Mouse (Mus musculus) heart, postnatal 36 days (tissue): Measurements from ENCODE around the gene Rfesd. TPM values are rescaled to one million over a fixed set of nuclear protein-coding genes. Genes with fewer than 3 reads are reported as not detected.

Source experiments
- DNase-seq, 2 experiments: peaks; one replicate each; pipeline ENCODE4 v3.0.0; 2021 to 2022
- intact Hi-C: fragments of 180-260 bp; cut with DNase I; formaldehyde crosslinking; loops from one replicate; pipeline ENCODE4 v1.15.1; 2025
- total RNA-seq, 2 experiments: library from RNA; stranded (reverse); gene quantifications; 2 replicates each; pipeline ENCODE4 v1.2.3; 2021

The Rfesd gene
- total RNA-seq, 2 experiments from 2014 or later, result 11.5 to 12.1 TPM

DNA sequence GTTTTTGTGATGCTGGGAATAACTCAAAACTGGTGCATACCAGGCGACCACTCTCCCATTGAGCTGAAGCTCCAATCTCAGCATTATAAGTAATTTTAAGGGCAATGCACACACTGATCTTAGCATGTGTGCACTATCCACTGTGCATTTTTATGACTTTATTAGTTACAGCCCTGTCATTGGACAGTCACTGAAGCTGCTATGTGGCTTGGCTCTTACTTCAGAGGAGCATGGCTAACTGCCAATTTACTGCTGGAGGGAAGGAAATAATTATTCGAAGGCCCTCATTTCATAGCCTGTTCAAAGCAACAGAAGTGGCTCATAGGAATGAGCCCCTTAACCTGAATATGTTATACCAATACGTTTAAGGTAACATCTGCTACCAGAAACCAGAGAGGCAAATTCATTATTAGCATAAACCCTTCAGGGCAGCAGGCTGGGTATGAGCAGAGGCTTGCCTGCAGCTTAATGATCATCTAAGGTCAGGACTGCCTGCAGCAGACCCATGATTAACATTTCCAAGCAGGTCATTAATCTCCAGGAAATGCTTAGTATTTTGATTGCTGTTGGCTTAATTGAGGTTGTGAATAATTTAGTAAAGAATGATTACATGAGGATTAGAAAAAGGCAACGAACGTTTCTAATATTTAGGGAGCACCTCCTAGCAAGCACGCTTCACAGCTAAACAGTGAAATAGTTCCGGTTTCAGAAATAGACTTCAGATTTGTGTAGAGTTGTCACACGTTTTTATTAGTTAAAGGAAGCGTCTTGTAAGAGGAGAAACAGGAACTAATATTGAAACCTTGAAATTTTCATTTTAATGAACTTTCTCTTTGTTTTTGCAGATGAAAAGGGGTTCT, 26.1 kb downstream of the Rfesd start:
- intact Hi-C loops, result no loop called here

DNA sequence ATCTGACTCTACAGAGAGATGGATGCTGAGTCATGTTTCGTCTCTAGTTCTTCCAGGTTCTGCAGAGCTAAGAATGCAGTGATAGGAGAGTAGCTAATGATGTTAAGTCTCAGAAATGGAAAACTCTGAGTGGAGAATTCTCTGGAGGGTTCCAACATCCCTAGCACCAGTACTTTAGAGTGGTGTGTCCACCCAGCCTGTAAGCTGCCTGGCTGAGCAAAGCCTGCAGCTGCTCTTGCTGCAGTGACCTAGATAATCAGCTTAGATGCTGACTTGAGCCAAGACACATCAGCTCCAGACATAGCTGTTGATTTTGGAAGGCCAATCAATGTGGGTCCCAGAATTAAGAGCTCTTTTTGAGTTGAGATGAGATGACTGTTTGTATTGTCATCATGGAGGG, 30.4 kb downstream of the Rfesd start:
- peak in 1 of 2 experiments; percentile 9 for DNase-seq
- intact Hi-C loops, result no loop called here

More for the DNA sequence above, 26.1 kb downstream of the Rfesd start:
- DNase-seq, result peak in 1 of 2 experiments; percentile 7

DNA sequence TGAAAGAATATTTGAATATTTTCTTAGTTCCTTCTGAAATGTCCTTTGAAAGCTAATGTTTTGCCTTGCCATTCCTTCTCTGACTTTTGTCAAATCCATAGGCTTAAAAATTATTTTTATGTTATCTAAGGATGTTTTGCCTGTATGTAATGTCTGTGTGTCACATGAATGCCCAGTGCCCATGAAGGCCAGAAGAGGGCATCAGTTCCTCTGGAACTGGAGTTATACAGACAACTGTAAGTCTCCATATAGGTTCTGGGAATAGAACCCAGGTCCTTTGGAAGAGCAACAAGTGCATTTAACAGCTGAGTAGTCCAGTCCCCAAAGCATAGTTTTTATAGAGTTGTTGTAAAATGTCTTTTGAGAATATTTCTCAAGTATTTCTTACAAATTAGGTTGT, 36.6 kb downstream of the Rfesd start:
- DNase-seq, result no peak
- intact Hi-C loops, result loop anchor here (1.0 kb wide), 1 partner anchor 74 kb away; the partner anchor contains the start of gene Gpr150

DNA sequence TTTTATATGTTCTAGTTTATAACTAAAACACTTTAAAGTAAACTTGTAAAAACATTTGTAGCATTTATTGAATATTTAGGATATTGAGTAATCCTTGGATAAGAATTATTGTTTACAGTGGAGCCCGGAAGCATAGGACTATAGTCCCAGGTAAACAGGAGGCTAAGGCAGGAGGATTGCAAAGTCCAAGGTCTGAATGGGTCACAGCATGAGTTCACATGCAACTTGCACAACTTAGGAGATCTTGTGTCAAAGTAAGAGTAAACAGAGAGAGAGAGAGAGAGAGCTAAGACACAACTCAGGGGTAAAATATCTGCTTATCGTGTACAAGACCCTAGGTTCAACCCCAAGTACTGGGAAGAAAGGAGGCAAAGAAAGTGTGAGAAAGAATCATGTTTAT, 41.9 kb downstream of the Rfesd start:
- DNase-seq, result no peak
- intact Hi-C loops, result no loop called here

DNA sequence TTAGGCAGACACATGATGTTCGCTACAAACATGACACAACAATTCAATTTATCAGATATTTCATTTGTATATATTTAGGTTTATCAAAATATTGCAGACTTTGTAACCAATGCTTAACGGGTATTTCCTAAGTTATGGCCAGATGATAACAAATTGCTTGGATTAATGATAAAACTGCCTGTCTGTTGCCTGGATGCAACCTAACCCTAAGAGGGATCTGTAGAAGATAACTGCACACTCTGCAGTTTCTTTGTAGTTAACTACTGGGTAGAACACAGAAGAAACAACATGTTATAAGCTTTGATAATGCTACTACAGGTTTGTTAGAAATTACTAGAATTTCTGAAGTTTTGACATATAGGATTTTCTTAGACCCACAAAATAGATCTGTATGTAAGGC, 42.3 kb downstream of the Rfesd start:
- intact Hi-C loops, result no loop called here
- DNase-seq, result no peak

DNA sequence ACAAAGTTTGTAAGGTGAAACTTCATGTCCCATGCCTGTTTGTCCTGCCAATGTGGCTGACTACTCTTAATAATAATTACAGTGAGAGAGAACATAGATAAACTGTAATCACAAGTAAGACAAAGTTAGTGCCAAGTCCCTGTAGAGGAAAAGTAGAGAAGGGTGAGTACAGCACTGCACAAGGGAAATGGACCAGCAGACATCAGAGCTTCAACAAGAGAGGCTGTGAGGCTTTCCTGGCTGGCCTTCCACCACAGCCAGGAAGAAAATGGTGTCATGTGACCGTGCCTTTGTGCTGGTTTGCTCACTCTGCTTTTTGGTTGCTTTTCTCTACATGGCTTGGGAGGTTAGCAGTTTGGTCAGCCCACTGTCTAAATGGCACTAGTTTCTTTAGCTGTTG, 42.9 kb downstream of the Rfesd start:
- intact Hi-C loops, result no loop called here
- DNase-seq, result no peak

DNA sequence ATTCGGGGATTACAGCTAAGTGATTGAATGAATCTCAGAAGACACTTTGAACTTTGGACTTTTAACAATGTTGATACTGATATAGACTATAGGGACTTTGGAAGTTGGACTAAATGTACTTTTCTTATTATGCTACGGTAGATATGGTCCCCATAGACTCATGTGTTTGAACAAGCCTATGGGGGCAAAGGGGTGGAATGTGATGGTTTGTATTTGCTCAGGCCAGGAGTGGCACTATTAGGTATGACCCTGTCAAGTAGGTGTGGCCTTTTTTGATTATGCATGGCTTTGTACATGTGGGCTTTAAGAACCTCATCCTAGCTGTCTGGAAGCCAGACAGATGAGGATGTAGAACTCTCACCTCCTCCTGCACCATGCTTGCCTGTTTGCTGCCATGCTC, 44.0 kb downstream of the Rfesd start:
- intact Hi-C loops, result no loop called here
- DNase-seq, result no peak

DNA sequence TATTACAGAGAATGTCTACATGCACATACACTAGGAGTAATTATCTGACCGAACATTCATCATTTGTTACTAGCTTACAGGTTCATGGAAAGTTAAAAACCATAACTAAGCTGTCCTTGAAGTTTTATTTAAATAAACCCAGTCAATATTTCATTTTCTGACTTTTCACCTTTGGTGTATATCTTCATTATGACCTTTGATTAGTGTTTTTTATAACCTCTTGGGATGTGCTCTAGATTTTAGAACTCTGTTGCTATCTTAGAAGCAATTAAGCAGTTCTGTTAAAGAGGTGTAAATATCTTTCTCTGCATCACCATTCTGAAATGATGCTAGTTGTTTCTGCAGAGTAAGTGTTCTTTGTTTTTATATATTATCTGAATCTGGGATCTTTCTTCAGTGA, 51.7 kb downstream of the Rfesd start, which contains the start of gene Spata9:
TSS of gene Spata9 (plus strand) at position 301 of the 400 bp plus-strand sequence.
- DNase-seq, result no peak
- intact Hi-C loops, result no loop called here

DNA sequence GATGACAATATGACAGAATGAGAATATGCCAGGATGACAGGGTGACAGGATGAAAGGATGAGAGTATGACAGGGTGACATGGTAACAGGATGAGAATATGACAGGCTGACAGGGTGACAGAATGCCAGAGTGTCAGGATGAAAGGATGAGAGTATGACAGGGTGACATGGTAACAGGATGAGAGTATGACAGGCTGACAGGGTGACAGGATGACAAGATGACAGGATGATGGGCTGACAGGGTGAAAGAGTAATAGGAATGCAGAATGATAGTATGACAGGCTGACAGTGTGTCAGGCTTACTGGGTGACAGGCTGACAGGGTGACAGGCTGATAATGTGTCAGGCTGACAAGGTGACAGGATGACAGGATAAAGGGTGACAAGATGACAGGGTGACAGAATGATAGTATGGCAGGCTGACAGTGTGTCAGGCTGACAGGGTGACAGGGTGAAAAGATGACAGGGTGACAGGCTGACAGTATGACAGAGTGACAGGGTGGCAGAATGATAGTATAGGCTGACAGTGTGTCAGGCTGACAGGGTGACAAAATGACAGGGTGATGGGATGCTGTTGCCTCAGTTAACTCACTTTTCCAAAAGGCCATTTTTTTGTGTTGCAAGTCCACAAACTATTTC, 63.0 kb downstream of the Rfesd start:
- intact Hi-C loops, result no loop called here

More for the DNA sequence above, 63.0 kb downstream of the Rfesd start:
- DNase-seq, result no peak

Other genes starting within 250 kb of the Rfesd start
- gene Glrx, start 178.9 kb downstream of the Rfesd start, total RNA-seq, result 10 to 100 TPM; 40.3 to 46.3 TPM
- gene Rhobtb3, start 74.8 kb downstream of the Rfesd start, total RNA-seq, result 10 to 100 TPM; 11.0 to 14.1 TPM
- gene Spata9, start 51.6 kb downstream of the Rfesd start, total RNA-seq, result not detected
- under 1 TPM in 1 of 2 experiments, not detected in 1; 0.14 TPM for gene Gpr150, start 38.3 kb upstream of the Rfesd start, total RNA-seq
- 1 to 10 TPM; 3.5 to 5.4 TPM for gene Arsk, start 79.9 kb upstream of the Rfesd start, total RNA-seq
- gene Ttc37, start 80.0 kb upstream of the Rfesd start, total RNA-seq, result 10 to 100 TPM in 1 of 2 experiments, 1 to 10 TPM in 1; 9.4 to 10.7 TPM